Mouse (Mus musculus): ENCODE data around the gene AI661453. TPM values are rescaled to one million over a fixed set of nuclear protein-coding genes. Genes with fewer than 3 reads are reported as not detected.

The AI661453 gene
- polyA plus RNA-seq, 1 experiment = 0.11 TPM

- WGBS = 56% methylated on average over 12 of the region's 12 CpGs
Measured at GRCm38 (mm10) chr17:47464248-47464965, 28.0 kb downstream of the AI661453 start.

GRCm38 (mm10) chr17:47465016-47465415, 28.6 kb downstream of the AI661453 start:
- Histone ChIP-seq H3K27ac (ENCODE audit: insufficient read depth, low read length) (no peak overlapping the region), H3K4me3 (replicated peaks; ENCODE audit: insufficient read depth, low read depth, low read length) (no peak overlapping the region), H3K4me1 (ENCODE audit: control insufficient read depth, insufficient read depth, low read length) (peaks cover 14% of the 10 kb centered on the region), H3K27me3 (ENCODE audit: control insufficient read depth, insufficient read depth, low read length) (no peaks in the 10 kb centered on the region)
- DNase-seq = no peak
- WGBS = 83% methylated on average over 11 of the region's 11 CpGs
- TF ChIP-seq CTCF (IDR thresholded peaks at IDR 0.05; ENCODE audit: borderline replicate concordance, insufficient read depth, low read depth, low read length) (no peak), POLR2A (IDR thresholded peaks at IDR 0.05; ENCODE audit: borderline replicate concordance, insufficient read depth, low read length) (no peak)

More at GRCm38 (mm10) chr17:47464248-47464965, 28.0 kb downstream of the AI661453 start:
- DNase-seq = no peak
- peaks cover 9% of the 10 kb centered on the region for H3K4me1 ChIP-seq (ENCODE audit: control insufficient read depth, insufficient read depth, low read length)
- no peak overlapping the region for H3K4me3 ChIP-seq (replicated peaks; ENCODE audit: insufficient read depth, low read depth, low read length)
- H3K27me3 ChIP-seq (ENCODE audit: control insufficient read depth, insufficient read depth, low read length) = no peaks in the 10 kb centered on the region
- no peak overlapping the region for H3K27ac ChIP-seq (ENCODE audit: insufficient read depth, low read length)
- no peak for TF ChIP-seq CTCF (IDR thresholded peaks at IDR 0.05; ENCODE audit: borderline replicate concordance, insufficient read depth, low read depth, low read length)
- TF ChIP-seq POLR2A (IDR thresholded peaks at IDR 0.05; ENCODE audit: borderline replicate concordance, insufficient read depth, low read length) = no peak

GRCm38 (mm10) chr17:47466284-47466683, 29.9 kb downstream of the AI661453 start:
- WGBS = 55% methylated on average over 9 of the region's 9 CpGs
- H3K4me3 ChIP-seq (replicated peaks; ENCODE audit: insufficient read depth, low read depth, low read length) = no peak overlapping the region
- no peak for DNase-seq
- peaks cover 26% of the 10 kb centered on the region for H3K4me1 ChIP-seq (ENCODE audit: control insufficient read depth, insufficient read depth, low read length)
- no peak overlapping the region for H3K27ac ChIP-seq (ENCODE audit: insufficient read depth, low read length)
- TF ChIP-seq POLR2A (IDR thresholded peaks at IDR 0.05; ENCODE audit: borderline replicate concordance, insufficient read depth, low read length) = no peak
- no peak for TF ChIP-seq CTCF (IDR thresholded peaks at IDR 0.05; ENCODE audit: borderline replicate concordance, insufficient read depth, low read depth, low read length)
- H3K27me3 ChIP-seq (ENCODE audit: control insufficient read depth, insufficient read depth, low read length) = no peaks in the 10 kb centered on the region

- H3K27ac ChIP-seq (ENCODE audit: insufficient read depth, low read length) = no peak overlapping the region
- 81% methylated on average over 11 of the region's 11 CpGs for WGBS
- no peaks in the 10 kb centered on the region for H3K27me3 ChIP-seq (ENCODE audit: control insufficient read depth, insufficient read depth, low read length)
- H3K4me1 ChIP-seq (ENCODE audit: control insufficient read depth, insufficient read depth, low read length) = peaks cover 26% of the 10 kb centered on the region
- TF ChIP-seq CTCF (IDR thresholded peaks at IDR 0.05; ENCODE audit: borderline replicate concordance, insufficient read depth, low read depth, low read length) = no peak
- TF ChIP-seq POLR2A (IDR thresholded peaks at IDR 0.05; ENCODE audit: borderline replicate concordance, insufficient read depth, low read length) = no peak
- no peak overlapping the region for H3K4me3 ChIP-seq (replicated peaks; ENCODE audit: insufficient read depth, low read depth, low read length)
- no peak for DNase-seq
Measured at GRCm38 (mm10) chr17:47467659-47468058, 31.2 kb downstream of the AI661453 start.

GRCm38 (mm10) chr17:47468063-47468462, 31.6 kb downstream of the AI661453 start:
- DNase-seq = no peak
- Histone ChIP-seq H3K4me3 (replicated peaks; ENCODE audit: insufficient read depth, low read depth, low read length) (no peak overlapping the region), H3K27me3 (ENCODE audit: control insufficient read depth, insufficient read depth, low read length) (no peaks in the 10 kb centered on the region), H3K27ac (ENCODE audit: insufficient read depth, low read length) (no peak overlapping the region), H3K4me1 (ENCODE audit: control insufficient read depth, insufficient read depth, low read length) (peaks cover 26% of the 10 kb centered on the region)
- 51% methylated on average over 14 of the region's 14 CpGs for WGBS
- TF ChIP-seq CTCF (IDR thresholded peaks at IDR 0.05; ENCODE audit: borderline replicate concordance, insufficient read depth, low read depth, low read length) (no peak), POLR2A (IDR thresholded peaks at IDR 0.05; ENCODE audit: borderline replicate concordance, insufficient read depth, low read length) (no peak)

GRCm38 (mm10) chr17:47468466-47468865, 32.1 kb downstream of the AI661453 start:
- DNase-seq = no peak
- WGBS = 23% methylated on average over 34 of the region's 34 CpGs
- Histone ChIP-seq H3K27me3 (ENCODE audit: control insufficient read depth, insufficient read depth, low read length) (no peaks in the 10 kb centered on the region), H3K4me3 (replicated peaks; ENCODE audit: insufficient read depth, low read depth, low read length) (no peak overlapping the region), H3K27ac (ENCODE audit: insufficient read depth, low read length) (no peak overlapping the region), H3K4me1 (ENCODE audit: control insufficient read depth, insufficient read depth, low read length) (peaks cover 26% of the 10 kb centered on the region)
- TF ChIP-seq CTCF (IDR thresholded peaks at IDR 0.05; ENCODE audit: borderline replicate concordance, insufficient read depth, low read depth, low read length) = no peak
- TF ChIP-seq POLR2A (IDR thresholded peaks at IDR 0.05; ENCODE audit: borderline replicate concordance, insufficient read depth, low read length) = no peak

GRCm38 (mm10) chr17:47469642-47470041, 33.2 kb downstream of the AI661453 start:
- Histone ChIP-seq H3K4me3 (replicated peaks; ENCODE audit: insufficient read depth, low read depth, low read length) (no peak overlapping the region), H3K27ac (ENCODE audit: insufficient read depth, low read length) (no peak overlapping the region; the same call in 1 of the 2 replicates), H3K4me1 (ENCODE audit: control insufficient read depth, insufficient read depth, low read length) (peaks cover 26% of the 10 kb centered on the region), H3K27me3 (ENCODE audit: control insufficient read depth, insufficient read depth, low read length) (no peaks in the 10 kb centered on the region)
- no peak for TF ChIP-seq CTCF (IDR thresholded peaks at IDR 0.05; ENCODE audit: borderline replicate concordance, insufficient read depth, low read depth, low read length)
- no peak for DNase-seq
- WGBS = 72% methylated on average over 4 of the region's 4 CpGs

- peak; percentile 71 to 78 for DNase-seq
- no peak overlapping the region for H3K27ac ChIP-seq (ENCODE audit: insufficient read depth, low read length)
- no peak overlapping the region for H3K4me3 ChIP-seq (replicated peaks; ENCODE audit: insufficient read depth, low read depth, low read length)
- 10% methylated on average over 4 of the region's 4 CpGs for WGBS
- H3K27me3 ChIP-seq (ENCODE audit: control insufficient read depth, insufficient read depth, low read length) = no peaks in the 10 kb centered on the region
- peaks cover 26% of the 10 kb centered on the region for H3K4me1 ChIP-seq (ENCODE audit: control insufficient read depth, insufficient read depth, low read length)
- no peak for TF ChIP-seq POLR2A (IDR thresholded peaks at IDR 0.05; ENCODE audit: borderline replicate concordance, insufficient read depth, low read length)
- TF ChIP-seq CTCF (IDR thresholded peaks at IDR 0.05; ENCODE audit: borderline replicate concordance, insufficient read depth, low read depth, low read length) = no peak
Measured at GRCm38 (mm10) chr17:47470121-47470520, 33.7 kb downstream of the AI661453 start.
